Mouse (Mus musculus) CH12F3 (cell line): ENCODE measurements around the gene Racgap1.

Source experiments
- in situ Hi-C: fragments of 300-500 bp; cut with MboI; formaldehyde crosslinking; loops from 2 replicates; pipeline ENCODE4 v1.14.3; 2020; ENCODE audit warnings: low sequenced_read_pairs

The Racgap1 gene

DNA sequence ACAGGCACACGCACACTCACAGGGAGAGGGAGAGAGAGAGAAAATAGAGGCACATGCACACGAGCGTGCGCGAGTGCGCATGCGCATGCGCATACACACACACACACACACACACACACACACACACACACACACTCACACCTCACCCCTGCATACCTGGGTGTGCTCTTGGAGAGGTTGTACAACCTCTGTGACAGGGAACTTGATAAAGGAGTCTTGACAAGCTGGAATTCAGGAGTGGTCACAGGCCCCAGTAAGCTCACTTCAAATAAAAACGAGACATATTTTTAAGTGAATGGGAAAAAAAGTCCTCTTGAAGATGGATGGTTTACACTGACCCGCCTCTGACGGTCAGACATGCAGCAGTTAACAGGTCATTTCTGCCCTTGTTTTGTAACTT lies 29.4 kb downstream of the Racgap1 start:
- in situ Hi-C loops, result no loop called here

DNA sequence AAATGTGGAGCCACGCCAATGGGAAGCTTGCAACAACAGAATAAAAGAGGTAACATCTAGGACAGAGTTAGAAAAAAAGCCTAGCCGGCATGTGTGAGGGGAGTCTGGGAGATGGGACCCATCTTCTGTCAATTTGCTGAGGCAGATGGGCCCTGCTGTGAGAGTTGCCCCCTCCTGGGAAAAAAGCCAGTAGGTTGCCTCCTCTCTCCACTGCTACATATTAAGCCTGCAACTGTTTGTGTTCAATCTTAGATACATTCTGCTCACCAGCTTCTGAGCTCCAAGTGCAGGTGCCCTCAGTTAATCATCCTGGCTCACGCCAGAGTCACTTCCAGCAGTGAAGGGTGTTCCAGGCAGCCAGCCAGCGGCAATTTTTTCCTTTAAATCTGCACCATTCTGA lies 31.6 kb downstream of the Racgap1 start:
- in situ Hi-C loops, result no loop called here

DNA sequence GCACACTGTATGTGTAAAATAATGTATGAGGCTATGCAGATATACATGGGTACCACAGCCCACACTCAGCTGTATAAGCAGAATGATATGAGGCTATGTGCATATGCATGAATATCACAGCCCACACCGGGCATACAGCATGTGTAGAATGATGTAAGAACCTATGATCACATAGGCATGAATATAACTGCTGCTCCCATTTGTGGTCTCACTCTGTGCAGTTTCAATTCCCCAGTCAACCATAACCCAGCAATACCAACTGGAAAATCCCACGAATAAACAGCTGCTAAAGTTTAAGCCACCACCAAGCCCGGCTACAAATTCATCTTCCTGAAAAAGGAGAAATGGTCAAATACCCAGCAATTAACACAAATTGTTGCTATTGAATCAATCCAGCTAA lies 32.9 kb downstream of the Racgap1 start:
- in situ Hi-C loops, result no loop called here

DNA sequence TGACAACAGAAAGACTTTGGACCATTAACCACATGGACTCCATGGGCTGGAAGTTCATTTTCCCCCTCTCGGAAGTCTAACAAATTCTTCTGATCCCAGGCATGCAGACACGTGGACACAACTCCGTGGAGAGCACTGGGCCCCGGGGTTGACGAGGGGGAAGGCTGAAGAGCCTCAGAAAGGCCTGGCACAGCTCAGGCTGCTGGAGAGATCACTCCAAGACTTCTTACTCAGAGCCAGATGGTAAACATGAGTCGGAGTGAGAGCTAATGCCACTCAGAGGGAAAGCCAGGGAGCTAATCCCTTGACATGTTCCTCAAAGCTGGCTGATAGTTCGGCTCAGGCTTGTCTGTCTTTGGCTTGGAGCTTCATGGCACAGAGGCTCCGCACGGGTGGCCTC lies 36.2 kb downstream of the Racgap1 start:
- in situ Hi-C loops, result no loop called here

DNA sequence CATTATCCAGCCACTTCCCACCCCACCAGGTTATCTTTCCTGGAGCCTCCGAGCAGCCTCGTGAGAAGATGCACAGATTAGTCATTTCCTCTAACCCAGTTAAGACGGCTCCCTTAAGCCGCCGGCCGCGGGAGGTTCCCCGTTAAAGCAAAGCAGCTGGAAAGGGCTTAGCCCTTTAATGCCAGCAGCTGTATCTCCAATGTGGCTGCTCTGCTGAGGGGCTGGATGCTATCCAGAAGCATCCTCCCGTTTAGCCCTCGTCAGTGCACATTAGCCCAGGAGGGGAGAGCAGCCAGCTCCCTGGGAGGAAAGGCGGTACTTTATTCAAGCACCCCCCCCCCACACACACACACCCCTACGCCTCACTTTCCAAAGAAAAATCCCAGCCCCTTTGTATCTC lies 36.7 kb downstream of the Racgap1 start:
- in situ Hi-C loops, result no loop called here

DNA sequence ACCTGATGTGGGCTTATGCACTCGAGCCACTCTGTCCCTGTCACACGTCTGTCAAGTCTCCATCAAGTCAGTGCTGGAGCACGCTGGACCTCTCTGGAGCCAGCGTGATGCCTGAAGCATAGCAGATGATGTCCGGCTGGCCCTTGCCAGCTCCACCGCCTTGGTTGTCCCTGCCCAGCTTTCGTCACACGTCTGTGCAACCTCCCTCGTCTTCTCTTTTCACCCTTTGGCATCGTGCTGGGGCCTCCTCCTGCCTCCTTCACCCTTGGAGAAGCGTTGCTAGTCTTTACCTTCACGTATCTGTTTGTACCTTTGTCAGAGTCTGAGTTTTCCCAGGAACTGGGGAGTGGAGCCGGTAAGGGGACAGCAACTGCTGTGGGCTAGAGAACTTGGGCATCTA lies 37.2 kb downstream of the Racgap1 start:
- in situ Hi-C loops, result no loop called here

DNA sequence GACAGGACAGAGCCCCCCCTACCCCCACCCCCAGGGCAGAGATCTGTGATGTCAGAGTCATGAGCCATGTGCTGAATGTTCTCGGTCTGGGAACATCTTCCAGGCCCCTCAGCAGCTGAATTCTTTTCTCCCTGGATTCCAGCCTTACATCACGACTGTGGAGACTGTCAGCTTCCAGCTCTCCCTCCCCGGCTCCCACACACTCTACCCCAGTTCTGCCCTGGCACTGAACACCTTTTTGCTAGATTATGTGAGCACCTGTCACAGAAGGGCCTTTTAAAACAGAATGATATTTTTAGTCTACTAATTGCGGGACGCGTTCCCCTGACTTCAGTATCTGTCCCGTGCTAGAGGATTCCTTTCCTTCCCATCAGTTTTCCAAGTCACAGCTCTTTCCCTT lies 39.9 kb downstream of the Racgap1 start:
- in situ Hi-C loops, result no loop called here

DNA sequence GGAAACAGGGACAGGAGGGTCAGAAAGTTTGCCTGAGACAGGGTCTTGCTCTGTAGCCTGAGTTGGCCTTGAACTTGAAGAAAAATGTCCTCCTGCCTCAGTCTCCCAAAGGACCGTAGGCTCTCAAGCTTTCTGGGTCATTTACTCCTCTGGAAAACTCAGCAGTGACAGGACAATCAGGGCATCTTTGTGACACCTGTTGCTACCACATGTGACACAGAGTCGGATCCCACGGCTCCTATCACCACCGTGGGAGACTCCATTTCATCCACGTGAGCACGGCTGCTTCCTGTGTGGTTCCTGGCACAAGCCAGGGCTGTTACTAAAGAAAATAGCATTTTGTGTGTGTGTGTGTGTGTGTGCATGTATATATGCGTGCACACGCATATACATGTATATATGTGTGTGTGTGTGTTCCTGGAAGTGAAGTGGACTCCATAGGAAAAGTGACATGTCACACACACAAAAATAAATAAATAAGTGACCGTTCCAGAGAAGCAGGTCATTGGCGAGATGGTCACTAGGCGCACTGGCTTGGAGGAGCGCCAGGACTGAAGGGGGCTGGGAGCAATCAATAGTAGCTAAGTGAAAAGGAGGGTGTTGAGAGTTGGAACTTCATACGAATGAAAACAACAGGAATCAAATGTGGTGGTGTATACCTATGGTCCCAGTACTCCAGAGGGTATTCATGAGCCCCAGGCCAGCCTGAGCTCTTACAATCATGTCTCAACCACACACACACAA lies 42.9 kb downstream of the Racgap1 start:
- in situ Hi-C loops, result no loop called here

DNA sequence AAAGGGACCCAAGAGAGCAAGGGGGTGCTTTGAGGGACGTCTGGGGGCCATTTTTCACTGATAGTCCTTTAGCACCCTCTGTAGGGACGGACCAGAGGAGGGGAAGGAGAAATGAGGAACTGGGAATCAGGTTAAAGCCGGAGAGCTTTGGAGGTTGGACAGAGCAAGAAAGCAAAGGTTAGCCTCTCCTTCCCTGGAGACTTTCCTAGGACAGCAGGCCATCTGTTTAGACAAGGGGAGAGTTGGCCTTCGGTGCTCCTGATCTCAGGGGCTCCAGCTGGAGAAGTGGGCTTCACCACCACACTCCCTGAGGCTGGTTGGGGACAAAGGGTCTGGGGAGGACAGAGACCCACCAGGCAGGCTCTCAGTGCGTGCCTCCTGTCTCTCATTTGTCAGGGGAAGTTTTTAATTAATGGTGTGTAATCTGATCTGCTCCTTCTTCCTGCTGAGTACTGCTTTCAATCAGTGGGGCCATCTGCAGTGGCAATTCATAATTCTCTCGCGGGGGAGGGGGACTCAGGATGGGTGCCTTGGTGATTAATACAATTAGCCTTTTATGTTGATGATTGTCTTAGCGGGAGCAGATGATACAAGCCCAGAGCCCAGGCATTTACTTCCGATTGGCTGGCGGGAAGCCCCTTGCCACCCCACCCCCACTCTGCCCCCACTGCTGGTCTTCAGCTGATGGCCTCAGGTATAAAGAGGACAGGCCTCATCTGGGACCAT lies 43.9 kb downstream of the Racgap1 start:
- in situ Hi-C loops, result no loop called here

DNA sequence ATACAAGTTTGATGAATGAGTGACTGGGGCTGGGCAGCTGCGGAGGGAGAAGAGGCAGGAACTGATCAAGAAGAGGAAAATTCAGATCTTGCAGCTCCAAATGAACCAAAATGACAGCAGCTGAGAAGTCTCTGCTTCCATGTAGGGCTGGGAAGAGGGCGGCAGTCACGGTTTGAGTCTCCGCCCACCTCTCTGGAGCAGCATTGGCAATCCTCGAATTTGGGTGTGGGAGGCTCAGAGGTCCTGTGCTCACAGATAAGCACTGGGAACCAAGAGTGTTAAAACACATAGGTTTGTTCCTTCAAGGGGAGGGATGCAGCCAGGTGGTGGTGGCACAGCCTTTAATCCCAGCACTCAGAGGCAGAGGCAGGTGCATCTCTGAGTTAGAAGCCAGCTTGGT lies 44.9 kb downstream of the Racgap1 start:
- in situ Hi-C loops, result no loop called here

DNA sequence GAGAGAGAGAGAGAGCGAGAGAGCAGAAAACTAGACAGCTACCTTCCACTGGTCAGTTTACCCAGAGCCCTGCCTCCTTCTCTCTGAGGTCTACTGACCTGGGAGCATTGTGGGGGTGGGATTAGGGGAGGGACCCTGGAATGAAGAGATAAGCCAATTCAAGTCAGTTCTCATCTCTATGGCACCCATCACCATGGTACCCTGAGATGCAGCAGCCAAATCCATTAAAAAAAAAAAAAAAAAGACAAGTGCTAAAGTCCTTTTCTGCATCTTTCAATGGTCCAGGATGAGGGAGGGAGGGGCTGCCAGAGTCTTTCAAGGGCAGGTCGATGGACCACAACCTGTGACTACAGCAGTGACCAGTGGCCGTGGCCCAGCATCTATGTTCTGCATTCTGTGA lies 45.9 kb downstream of the Racgap1 start:
- in situ Hi-C loops, result no loop called here

DNA sequence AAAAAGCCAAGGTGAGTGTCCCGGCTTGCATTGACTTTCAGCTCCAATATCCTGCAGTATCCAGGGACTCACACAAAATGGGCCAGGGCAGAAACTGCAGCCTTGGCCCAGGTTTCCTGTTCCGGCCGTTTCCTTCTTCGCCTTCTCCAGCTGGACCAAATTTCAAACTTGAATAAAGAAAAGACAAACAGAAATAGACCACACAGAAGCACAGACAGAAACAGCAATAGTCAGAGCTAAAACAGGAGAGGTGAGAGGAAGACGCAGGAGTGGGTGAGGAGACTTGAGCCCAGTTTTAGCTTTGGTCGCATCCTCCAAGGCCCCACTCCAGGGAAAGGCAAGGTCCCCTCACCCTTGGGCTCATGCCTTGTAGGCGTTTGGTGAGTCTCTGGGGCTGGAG lies 48.2 kb downstream of the Racgap1 start:
- in situ Hi-C loops, result no loop called here

DNA sequence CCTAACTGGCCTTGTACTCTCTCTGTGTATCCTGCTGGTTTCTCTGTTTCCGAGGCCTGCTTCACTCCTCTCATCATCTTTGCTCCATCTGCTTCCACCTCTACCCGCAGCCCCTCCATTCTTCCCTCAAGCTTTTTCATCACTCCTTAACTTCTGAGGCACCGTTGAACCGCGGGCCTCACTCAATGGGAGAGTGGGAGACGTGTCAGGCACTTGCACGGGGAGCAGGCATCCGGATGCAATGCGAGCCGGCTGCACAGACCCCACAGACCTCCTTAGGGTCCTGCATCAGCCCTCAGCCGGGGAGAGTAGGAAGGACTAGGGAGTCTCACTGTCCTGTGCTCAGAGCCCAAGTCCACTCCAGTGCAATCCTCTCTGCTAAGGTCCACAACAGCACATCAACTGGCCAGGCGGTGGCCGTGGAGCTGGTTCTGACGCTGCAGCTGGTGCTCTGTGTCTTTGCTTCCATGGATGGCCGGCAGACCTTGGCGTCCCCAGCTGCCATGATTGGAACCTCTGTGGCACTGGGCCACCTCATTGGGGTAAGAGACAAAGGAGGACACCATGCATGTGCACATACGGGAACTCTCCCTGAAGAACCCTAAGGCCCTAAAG lies 49.1 kb downstream of the Racgap1 start:
- in situ Hi-C loops, result no loop called here

DNA sequence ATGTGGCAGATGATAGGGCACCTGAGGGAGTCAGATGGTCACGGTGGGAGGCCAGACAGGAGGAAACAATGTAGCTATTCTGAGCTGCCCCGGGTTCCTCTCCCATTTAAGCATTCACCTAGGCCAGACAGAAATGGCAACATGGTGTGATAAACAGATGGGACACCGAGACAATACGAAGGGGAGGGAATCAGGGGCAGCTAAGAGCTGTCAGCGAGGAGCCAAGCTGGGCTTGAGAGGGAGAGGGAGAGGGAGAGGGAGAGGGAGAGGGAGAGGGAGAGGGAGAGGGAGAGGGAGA lies 49.7 kb downstream of the Racgap1 start:
- in situ Hi-C loops, result no loop called here

DNA sequence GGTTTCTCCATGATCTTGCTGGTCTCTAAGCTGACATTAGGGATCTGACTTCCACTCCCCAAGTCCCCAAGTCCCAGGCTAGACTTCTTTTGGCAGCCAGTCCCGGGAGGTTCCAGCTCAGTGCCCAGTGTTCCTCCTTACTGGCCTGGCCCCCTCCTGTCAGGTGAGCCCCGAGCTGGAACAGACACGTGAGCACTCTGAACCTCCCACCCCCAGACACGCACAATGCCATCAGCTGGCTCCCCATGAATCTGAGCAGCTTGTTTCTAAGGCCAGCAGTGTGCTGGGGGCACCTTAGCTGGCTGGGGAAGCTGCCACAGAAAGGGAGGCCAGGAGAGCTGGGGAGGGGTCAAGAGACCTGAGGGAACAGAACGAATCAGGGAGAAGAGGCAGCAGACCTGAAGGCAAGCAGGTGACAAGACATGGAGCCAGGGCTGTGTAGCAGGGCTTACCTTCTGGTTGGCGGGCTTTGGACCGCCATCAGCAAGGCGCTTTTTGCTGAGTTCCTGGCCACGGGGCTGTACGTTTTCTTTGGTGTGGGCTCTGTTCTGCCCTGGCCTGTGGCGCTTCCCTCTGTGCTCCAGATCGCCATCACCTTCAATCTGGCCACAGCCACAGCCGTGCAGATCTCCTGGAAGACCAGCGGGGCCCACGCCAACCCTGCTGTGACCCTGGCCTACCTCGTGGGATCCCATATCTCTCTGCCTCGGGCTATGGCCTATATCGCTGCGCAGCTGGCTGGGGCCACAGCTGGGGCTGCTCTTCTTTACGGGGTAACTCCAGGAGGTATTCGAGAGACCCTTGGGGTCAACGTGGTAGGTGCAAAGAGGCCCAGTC lies 50.3 kb downstream of the Racgap1 start, which contains the start of gene Aqp6:
Gene Aqp6 (plus strand): TSS at position 415 of the 837 bp plus-strand sequence.
- in situ Hi-C loops, result no loop called here

DNA sequence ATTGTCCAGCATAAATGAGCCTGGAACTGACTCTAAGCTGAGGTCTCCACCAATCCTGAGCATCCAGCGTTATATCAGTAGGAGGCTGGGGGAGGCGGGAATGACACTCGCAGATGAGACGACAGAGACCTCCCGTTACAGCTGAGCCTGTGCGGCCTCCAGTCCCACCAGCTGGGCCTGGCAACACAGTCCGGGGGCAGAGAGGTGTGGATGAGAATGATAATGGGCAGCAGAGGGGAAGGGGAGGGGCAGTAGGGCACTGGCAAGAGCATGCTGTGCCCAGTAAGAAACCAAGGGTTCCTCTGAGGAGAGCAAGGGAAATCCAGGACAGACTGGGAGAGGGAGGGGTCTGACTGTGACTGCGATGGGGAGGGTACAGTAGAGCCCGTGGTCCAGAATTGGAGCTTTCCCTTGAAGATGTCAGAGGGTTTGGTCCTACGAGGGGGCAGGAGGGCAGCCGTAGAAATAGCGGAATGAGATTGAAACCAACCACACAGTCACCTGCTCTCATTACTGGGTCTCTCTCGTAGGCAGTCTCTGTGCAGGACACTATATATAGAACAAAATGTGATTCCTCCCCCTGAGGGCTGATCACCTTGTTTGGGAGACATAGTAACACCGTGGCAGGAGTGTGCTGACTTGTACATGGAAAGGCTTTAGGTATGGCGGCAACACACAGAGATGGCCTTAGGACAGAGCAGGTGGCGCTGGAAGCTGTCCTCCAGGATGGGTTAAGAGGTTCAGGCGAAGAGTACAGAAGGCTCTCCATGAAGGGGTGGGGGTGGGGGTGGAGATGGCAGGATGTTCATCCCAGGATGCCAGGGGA lies 52.0 kb downstream of the Racgap1 start:
- in situ Hi-C loops, result loop anchor here (5.0 kb wide), 1 partner anchor 73 kb away; the partner anchor contains the start of gene Asic1

DNA sequence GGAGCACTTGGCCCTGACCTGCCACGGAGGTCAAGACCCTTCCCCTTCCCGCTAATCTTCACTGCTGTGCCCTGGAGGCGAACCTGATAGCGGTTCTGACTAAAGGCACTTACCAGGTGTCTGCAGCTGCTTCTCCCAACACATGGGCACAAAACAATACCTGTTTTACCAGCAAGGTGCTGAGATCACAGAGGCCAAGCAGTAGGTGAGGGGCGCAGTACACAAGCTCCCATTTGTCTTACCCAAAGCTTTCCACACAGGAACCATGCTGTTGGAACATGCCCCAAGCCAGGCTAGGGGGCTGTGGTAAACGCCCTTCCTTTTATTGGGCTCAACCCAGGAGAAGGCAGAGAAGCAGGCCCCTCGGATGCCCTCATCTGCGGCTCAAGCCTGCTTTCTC lies 53.9 kb downstream of the Racgap1 start:
- in situ Hi-C loops, result loop anchor here (5.0 kb wide), 1 partner anchor 75 kb away; the partner anchor contains the start of gene Asic1

DNA sequence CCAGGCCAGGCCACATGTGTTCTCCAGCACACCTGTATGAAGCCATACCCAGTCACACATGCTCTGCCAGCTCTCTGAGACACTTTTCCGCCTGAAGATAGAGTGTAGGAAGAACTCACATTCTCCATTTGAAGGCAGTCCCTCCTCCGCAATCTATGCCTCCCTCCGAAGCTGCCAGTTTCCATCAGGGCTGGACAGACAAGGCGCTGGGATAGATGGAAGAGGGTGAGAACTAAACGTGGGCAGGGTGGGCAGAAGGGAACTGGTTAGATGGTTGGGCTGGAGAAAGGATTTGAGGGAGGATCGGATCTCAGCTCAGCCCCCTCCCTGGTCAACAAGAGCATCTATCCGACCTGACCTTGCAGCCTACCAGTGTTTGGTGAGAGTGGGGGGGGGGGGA lies 54.6 kb downstream of the Racgap1 start:
- in situ Hi-C loops, result loop anchor here (5.0 kb wide), 1 partner anchor 75 kb away; the partner anchor contains the start of gene Asic1

DNA sequence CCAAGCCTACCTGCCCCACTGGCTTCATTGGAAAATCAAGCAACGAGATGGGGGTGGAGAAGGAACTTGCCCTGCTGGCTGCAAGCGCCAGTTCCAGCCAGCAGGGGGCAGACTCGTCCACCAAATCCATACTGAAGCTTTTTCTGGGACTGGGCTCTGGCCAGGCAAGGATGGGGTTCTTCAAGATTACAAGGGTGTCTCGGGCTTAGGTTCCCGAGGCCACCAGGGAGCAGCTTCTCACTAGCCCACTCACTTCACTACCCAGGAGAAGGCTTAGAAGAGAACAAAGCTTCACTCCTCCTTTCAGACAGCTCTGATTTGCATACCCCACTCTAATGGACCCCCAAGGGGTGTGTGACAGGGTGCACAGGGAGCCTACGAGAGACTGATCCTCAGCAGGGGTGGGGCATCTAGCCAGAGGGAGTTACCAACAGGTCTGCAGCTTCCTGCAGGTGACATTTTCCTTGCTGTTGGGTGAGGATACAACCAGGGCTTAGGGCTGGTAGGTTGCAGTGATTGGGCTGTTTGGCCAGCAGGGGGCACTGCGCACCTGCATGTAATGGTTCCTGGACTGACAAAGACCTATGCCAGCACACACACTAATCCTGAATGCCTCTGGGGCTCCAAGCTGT lies 55.3 kb downstream of the Racgap1 start:
- in situ Hi-C loops, result loop anchor here (5.0 kb wide), 1 partner anchor 76 kb away; the partner anchor contains the start of gene Asic1

DNA sequence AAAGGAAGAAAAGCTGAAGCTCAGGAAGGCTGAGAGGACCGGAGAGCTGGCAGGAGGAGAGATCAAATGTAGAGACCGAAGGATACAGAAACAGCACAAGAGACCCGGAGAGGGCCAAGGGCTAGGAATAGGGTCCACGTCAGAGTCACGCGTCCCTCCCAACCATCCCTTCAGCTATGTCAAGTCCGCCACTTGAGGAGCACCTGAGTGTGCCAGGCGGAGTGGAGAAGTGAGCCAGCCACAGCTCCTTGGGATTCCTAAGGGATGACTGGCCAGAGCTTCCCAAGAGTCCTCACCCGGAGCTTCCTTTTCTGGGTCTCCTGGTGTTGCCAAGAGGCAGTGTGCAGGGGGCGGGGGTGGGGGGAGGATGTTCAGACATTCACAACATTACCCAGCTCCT lies 56.5 kb downstream of the Racgap1 start:
- in situ Hi-C loops, result loop anchor here (5.0 kb wide), 1 partner anchor 77 kb away; the partner anchor contains the start of gene Asic1
